In genomic region chr19:36273466-36273865, GRCm38 (mm10) we compare ENCODE assay signal across 29 mouse cellular contexts.
DNase-seq lines count a peak whose midpoint lies in the region; ATAC-seq and TF ChIP-seq lines count a peak whose summit lies in the region.
"Had no signal": no experiment of that assay in that cellular context is flagged by ENCODE, and none has a peak within 500 bp of the region (broad histone marks: within the 10 kb centered on the region; RNA-seq: fewer than 3 reads in every experiment).

No protein-coding gene starts in this region.

- H3K9me3 ChIP-seq in liver, embryonic 13.5 days (replicated peaks), result no peaks in the 10 kb centered on the region
- no peaks in the 10 kb centered on the region for H3K9me3 ChIP-seq in liver, embryonic 12.5 days (replicated peaks)
- H3K9me3 ChIP-seq: forebrain, embryonic 13.5 days; G1E; limb, embryonic 15.5 days; neural tube, embryonic 13.5 days; stomach, embryonic 15.5 days had no signal

- H3K4me3 ChIP-seq in liver, embryonic 13.5 days (replicated peaks), result no peak overlapping the region
- H3K4me3 ChIP-seq in liver, embryonic 12.5 days, result no peak overlapping the region
- H3K4me3 ChIP-seq: forebrain, embryonic 13.5 days; heart, embryonic 13.5 days; left cerebral cortex, adult 2 months; limb, embryonic 15.5 days; midbrain, embryonic 13.5 days; myocyte; neural tube, embryonic 13.5 days; stomach, embryonic 15.5 days had no signal

- no peaks in the 10 kb centered on the region for H3K36me3 ChIP-seq in liver, embryonic 13.5 days
- no peaks in the 10 kb centered on the region for H3K36me3 ChIP-seq in liver, embryonic 12.5 days
- H3K36me3 ChIP-seq: G1E; heart, embryonic 13.5 days; limb, embryonic 15.5 days; midbrain, embryonic 13.5 days; neural tube, embryonic 13.5 days; stomach, embryonic 15.5 days had no signal

- no peak overlapping the region for H3K9ac ChIP-seq in liver, embryonic 13.5 days
- H3K9ac ChIP-seq in liver, embryonic 12.5 days, result no peak overlapping the region
- H3K9ac ChIP-seq: forebrain, embryonic 13.5 days; heart, embryonic 13.5 days; limb, embryonic 15.5 days; midbrain, embryonic 13.5 days; neural tube, embryonic 13.5 days; stomach, embryonic 15.5 days had no signal

- H3K4me1 ChIP-seq in liver, embryonic 13.5 days (replicated peaks), result no peaks in the 10 kb centered on the region; the same call in 1 of the 2 replicates
- no peaks in the 10 kb centered on the region for H3K4me1 ChIP-seq in liver, embryonic 12.5 days
- H3K4me1 ChIP-seq: forebrain, embryonic 13.5 days; limb, embryonic 15.5 days; neural tube, embryonic 13.5 days; stomach, embryonic 15.5 days had no signal

- no peak for TF ChIP-seq POLR2A in brain, embryonic 14.5 days (IDR thresholded peaks at IDR 0.05; ENCODE audit: borderline replicate concordance, extremely low read depth, insufficient read depth, insufficient read length, poor library complexity, severe bottlenecking)

- TF ChIP-seq CTCF in brain, embryonic 14.5 days (IDR thresholded peaks at IDR 0.05; ENCODE audit: borderline replicate concordance, extremely low read depth, insufficient read depth, insufficient read length), result no peak

- H3K4me2 ChIP-seq in liver, embryonic 13.5 days, result no peak overlapping the region
- H3K4me2 ChIP-seq in liver, embryonic 12.5 days, result no peak overlapping the region
- H3K4me2 ChIP-seq: forebrain, embryonic 13.5 days; heart, embryonic 13.5 days; limb, embryonic 15.5 days; midbrain, embryonic 13.5 days; neural tube, embryonic 13.5 days; stomach, embryonic 15.5 days had no signal

- H3K27me3 ChIP-seq in liver, embryonic 13.5 days, result no peaks in the 10 kb centered on the region
- no peaks in the 10 kb centered on the region for H3K27me3 ChIP-seq in liver, embryonic 12.5 days (replicated peaks)
- H3K27me3 ChIP-seq: forebrain, embryonic 13.5 days; heart, embryonic 13.5 days; limb, embryonic 15.5 days; midbrain, embryonic 13.5 days; neural tube, embryonic 13.5 days; stomach, embryonic 15.5 days had no signal

- 10% methylated on average over 3 of the region's 3 CpGs for WGBS in liver, embryonic 13.5 days (ENCODE audit: insufficient replicate concordance)
- 18% methylated on average over 3 of the region's 3 CpGs for WGBS in liver, embryonic 12.5 days (ENCODE audit: insufficient replicate concordance)

- no peak for ATAC-seq in liver, embryonic 13.5 days (ENCODE audit: low read depth)
- no peak for ATAC-seq in liver, embryonic 12.5 days
- ATAC-seq in megakaryocyte, adult 5-6 weeks (ENCODE audit: poor library complexity, severe bottlenecking), result peak; percentile 90
- ATAC-seq: activated CD4-positive, CD25-positive, alpha-beta regulatory T cell, adult 4 months; forebrain, embryonic 13.5 days; midbrain, embryonic 13.5 days had no signal

- peak; percentile 4 for DNase-seq in embryo, embryonic 10.5 days (ENCODE audit: low spot score)
- DNase-seq in embryo, embryonic 9.5 days (ENCODE audit: extremely low spot score), result no peak
- peak; percentile 5 for DNase-seq in liver, embryonic 13.5 days
- DNase-seq in brain, embryonic 14.5 days (ENCODE audit: low read depth), result peak; percentile 36
- no peak for DNase-seq in ovary, adult 18-20 months (ENCODE audit: low spot score)
- DNase-seq in kidney, adult 9 months, result no peak
- DNase-seq: adrenal gland, adult 8-10 months; cerebellum, adult 8-10 months; gastrocnemius, postnatal 10 days; heart, adult 18-20 months; heart, postnatal 14 days; kidney, adult 11 months; left cerebral cortex, postnatal 4 days; lung, adult 18-20 months; lung, postnatal 10 days; right cerebral cortex, postnatal 4 days; thymus, postnatal 25 days had no signal

- H3K27ac ChIP-seq in liver, embryonic 13.5 days, result no peak overlapping the region
- no peak overlapping the region for H3K27ac ChIP-seq in liver, embryonic 12.5 days
- H3K27ac ChIP-seq: forebrain, embryonic 13.5 days; heart, embryonic 13.5 days; left cerebral cortex, adult 2 months; limb, embryonic 15.5 days; midbrain, embryonic 13.5 days; neural tube, embryonic 13.5 days; stomach, embryonic 15.5 days had no signal

Comparison
In these comparisons a context has a peak if more than half of its experiments do, and no peak if none do; other contexts are left out.
1. DNase-seq: peak in embryo, embryonic 10.5 days (single experiment), liver, embryonic 13.5 days (single experiment) and brain, embryonic 14.5 days (single experiment); none in embryo, embryonic 9.5 days (single experiment), ovary, adult 18-20 months (single experiment) and kidney, adult 9 months (single experiment).